Mouse (Mus musculus): ENCODE data around the gene Cacna2d1.

DNA sequence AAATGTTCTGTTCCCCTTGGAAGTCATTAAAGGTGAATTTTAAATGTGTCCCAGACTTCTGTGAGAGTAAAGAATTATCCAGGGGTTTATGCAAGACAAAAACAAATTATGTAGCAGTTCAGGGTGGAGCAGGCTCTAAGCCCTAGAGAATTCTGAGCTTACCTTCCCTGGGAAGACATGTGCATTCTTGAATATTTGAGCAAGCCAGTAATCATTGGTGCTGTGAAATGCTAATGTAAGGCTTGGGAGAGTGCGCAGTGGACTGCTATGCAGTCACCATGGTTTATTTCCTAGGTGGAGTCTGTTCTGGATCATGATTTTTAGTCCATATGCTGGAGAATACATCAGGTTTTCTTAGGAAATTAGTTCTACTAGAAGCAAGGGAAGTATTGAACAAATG is 167.3 kb downstream of the Cacna2d1 start:
- TF ChIP-seq CTCF (IDR thresholded peaks at IDR 0.05; ENCODE audit: borderline replicate concordance, control insufficient read depth, extremely low read depth, insufficient read depth, low read length, poor library complexity): no peak
- no peak for TF ChIP-seq POLR2A (IDR thresholded peaks at IDR 0.05; ENCODE audit: control insufficient read depth, extremely low read depth, insufficient read depth, low read length, poor library complexity)

All from thymus, adult 2 months (tissue).